Mouse (Mus musculus): ENCODE data around the gene Iqsec1.
A peak's percentile ranks its signal among the peaks of the same experiment; 100 is the strongest.

The Iqsec1 gene

DNA sequence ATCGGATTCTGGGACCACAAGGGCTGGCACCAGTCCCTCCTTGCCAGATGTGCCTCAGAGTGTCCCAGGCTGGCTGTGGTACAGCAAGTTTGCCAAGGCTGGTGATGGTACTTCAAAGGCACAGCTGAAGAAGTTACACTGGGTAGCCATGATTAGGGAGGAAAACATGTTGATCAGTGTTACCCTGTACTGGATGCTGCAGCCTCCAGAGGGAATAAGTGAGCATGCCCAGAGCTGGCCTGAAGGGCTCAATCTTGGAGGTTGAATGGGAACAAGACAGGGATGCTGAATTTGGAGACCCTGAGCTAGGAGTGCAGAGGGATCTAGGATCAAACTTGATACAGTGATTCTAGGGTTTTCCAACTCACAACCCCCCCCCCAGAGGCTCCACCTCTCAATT is 175.0 kb downstream of the Iqsec1 start:
- no peak for DNase-seq (ENCODE audit: low spot score)

GRCm38 (mm10) chr6:90812584-90812983 is 175.9 kb downstream of the Iqsec1 start:
- DNase-seq (ENCODE audit: low spot score) = no peak

- no peak for DNase-seq (ENCODE audit: low spot score)
Observed at GRCm38 (mm10) chr6:90812072-90812471, 176.4 kb downstream of the Iqsec1 start.

- no peak for DNase-seq (ENCODE audit: low spot score)
Observed at GRCm38 (mm10) chr6:90810576-90810975, 177.9 kb downstream of the Iqsec1 start.

DNA sequence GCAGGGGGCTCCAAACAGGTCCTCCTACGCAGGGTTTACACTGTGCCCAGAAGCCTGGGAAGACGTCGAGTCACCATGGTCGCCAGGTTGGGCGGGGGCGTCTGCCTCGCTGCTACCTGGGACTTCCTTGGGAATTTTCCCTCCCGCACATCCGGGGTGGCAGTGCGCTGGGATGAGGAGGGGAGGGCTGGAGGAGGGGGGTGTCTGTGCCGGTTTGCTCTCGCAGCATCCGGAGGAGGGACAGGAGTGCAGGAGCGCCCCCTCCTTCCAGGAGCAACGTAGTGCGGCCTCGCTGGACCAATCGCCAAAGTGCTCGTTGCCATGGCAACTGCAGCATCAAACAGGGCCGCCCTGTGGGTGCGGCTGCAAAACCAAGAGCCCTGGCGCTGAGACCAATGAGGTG is 178.5 kb downstream of the Iqsec1 start:
- peak; percentile 58 for DNase-seq (ENCODE audit: low spot score)

GRCm38 (mm10) chr6:90809077-90809840 is 179.2 kb downstream of the Iqsec1 start:
- no peak for DNase-seq (ENCODE audit: low spot score)

GRCm38 (mm10) chr6:90808544-90808943 is 179.9 kb downstream of the Iqsec1 start:
- DNase-seq (ENCODE audit: low spot score) = no peak

- DNase-seq (ENCODE audit: low spot score) = peak; percentile 43
Observed at GRCm38 (mm10) chr6:90808134-90808533, 180.4 kb downstream of the Iqsec1 start.

GRCm38 (mm10) chr6:90807581-90807980 is 180.9 kb downstream of the Iqsec1 start:
- DNase-seq (ENCODE audit: low spot score) = no peak

DNA sequence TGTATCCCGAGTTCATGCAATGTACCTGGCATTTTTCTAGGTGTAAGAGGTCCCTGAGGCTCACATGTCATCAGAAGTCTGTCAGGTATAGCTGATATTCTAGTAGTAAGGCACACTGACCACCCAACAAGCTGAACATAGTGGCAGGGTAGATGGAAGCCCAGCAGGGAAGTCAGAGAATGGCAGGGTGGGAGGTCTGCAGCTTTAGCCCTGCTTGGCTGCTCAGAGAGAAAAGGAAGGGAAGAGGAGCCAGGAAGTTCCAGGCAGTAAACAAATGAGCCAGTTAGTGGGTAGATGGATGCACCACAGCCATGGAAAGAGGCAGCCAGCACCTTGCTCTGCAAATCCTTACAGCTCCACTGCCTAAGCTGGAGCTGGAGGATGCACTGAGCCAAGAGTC is 181.7 kb downstream of the Iqsec1 start:
- no peak for DNase-seq (ENCODE audit: low spot score)

GRCm38 (mm10) chr6:90805101-90805500 is 183.4 kb downstream of the Iqsec1 start:
- DNase-seq (ENCODE audit: low spot score) = no peak

DNA sequence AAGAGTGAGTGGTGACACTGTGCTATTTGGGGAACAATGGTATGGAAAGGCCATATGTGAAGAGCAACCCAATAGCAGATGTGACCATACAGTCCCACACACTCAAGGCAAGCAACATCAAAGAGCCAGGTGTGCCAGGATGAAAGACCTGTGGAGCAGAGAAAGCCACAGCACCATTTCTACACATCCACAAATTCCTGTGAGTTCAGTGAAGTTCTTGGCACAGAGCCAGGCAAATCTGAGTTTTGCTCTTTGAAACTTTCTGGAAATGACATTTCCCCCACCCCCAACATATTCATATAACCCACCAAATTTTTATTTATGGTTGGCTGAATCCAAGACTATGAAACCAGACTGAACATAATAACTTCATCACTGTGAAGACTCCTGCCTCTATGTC is 183.8 kb downstream of the Iqsec1 start:
- no peak for DNase-seq (ENCODE audit: low spot score)

DNA sequence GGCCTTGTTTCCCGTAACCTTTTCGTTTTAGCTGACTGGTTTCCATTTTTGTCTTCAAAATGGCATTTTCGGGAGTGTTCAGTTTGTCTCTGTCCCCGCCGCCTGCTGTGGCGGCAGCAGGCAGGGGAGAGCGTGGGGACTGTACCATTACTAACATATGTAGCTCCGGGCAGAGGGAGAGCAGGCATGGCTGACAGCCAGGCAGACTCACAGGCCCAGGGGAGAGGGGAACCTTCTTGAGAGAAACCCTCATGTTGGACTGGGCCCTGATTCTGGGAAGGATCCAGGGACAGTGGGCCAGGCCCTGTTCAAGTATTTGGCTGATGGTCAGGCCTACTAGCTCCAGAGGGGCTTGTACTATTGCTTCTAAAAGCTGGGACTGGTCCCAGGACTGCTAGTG is 185.9 kb downstream of the Iqsec1 start:
- no peak for DNase-seq (ENCODE audit: low spot score)

GRCm38 (mm10) chr6:90802058-90802457 is 186.4 kb downstream of the Iqsec1 start:
- no peak for DNase-seq (ENCODE audit: low spot score)

- no peak for DNase-seq (ENCODE audit: low spot score)
Observed at GRCm38 (mm10) chr6:90800825-90801224, 187.7 kb downstream of the Iqsec1 start.

GRCm38 (mm10) chr6:90799116-90799515 is 189.4 kb downstream of the Iqsec1 start:
- no peak for DNase-seq (ENCODE audit: low spot score)

DNA sequence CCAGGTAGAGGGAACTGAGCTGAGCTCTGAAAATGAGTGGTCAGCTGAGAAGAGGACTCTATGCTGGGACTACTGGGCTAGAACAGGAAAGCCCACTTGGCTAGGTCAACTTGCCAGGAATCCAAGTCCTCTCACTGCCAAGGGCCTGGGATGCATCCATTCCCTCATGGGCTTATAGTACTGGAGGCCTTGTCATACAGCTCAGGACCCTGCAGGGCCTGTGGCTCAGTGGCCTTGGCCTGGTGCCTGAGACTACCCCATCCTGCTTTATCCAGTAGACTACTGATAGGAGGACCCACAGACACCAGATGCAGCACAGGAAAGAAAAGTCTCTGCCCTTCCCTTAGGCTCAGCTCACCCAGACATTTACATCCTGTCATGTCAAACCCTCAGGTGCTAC is 190.3 kb downstream of the Iqsec1 start:
- no peak for DNase-seq (ENCODE audit: low spot score)

DNA sequence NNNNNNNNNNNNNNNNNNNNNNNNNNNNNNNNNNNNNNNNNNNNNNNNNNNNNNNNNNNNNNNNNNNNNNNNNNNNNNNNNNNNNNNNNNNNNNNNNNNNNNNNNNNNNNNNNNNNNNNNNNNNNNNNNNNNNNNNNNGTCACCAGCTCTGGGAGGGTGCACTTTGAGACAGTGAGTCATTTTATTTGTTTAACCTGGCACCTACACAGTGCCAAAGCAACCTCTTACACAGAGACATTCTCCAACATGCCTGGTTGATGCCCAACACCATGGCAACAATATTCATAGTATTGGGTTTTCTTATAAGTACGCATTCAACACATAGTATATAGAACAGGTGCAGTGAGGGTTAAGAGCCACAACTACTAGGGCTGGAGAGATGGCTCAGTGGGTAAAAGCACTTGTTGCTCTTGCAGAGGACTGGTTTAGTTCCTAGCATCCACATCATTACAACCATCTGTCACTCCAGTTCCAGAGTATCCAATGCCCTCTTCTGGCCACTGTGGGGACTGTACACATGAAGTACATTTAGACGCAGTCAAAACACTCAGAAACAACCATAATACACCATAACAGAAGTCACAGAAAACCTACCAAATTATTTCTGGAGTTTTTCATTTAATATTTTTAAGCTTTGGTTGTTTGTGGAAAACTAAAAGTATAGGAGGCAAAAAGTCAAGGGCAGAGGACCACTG is 191.4 kb downstream of the Iqsec1 start:
- DNase-seq (ENCODE audit: low spot score) = no peak

GRCm38 (mm10) chr6:90790901-90791300 is 197.6 kb downstream of the Iqsec1 start:
- no peak for DNase-seq (ENCODE audit: low spot score)

GRCm38 (mm10) chr6:90789520-90789919 is 199.0 kb downstream of the Iqsec1 start:
- no peak for DNase-seq (ENCODE audit: low spot score)

DNA sequence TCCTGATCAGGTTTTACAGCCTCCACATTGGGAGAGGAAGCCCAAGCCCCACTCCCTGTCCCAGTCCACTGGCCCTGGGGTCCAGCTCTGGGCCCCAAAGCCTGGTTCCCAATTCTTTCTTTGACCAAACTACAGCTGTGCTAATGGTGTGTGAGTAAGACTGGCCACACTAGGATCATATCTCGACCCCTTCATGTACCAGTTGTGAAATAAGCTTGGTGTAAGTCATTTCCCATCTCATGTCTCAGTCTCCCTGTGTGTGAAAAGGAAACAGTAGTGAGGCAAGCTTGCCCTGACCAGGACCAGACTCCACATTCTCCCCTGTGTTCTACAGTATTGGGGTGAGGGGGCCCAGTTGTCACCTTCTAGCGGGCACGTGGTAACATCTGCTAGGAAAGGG is 200.9 kb downstream of the Iqsec1 start:
- DNase-seq (ENCODE audit: low spot score) = no peak

- no peak for DNase-seq (ENCODE audit: low spot score)
Observed at GRCm38 (mm10) chr6:90787036-90787435, 201.4 kb downstream of the Iqsec1 start.

DNA sequence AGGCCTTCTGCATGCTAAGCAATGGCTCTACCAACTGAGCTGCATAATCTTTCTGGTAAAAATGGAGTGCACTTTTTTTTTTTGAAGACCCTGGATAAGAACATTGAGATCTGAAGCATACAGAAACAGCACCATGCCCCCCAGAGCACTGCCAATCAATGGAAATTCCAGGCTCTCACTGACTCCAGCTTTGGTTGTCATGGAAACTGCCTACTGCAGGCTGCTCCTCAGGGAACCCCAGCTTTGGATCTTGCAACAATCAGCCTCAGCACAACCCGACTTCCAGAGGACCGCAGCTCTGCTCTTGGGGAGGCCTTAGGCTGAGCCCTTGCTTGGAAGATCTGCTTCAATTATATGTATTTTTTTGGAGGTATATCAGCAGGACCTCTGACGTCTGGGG is 201.9 kb downstream of the Iqsec1 start:
- DNase-seq (ENCODE audit: low spot score) = no peak

- DNase-seq (ENCODE audit: low spot score) = no peak
Observed at GRCm38 (mm10) chr6:90783945-90784344, 204.5 kb downstream of the Iqsec1 start.

Data from MN1 (cell line).